Mouse (Mus musculus): Measurements from ENCODE around the gene Hyal4.

The Hyal4 gene

DNA sequence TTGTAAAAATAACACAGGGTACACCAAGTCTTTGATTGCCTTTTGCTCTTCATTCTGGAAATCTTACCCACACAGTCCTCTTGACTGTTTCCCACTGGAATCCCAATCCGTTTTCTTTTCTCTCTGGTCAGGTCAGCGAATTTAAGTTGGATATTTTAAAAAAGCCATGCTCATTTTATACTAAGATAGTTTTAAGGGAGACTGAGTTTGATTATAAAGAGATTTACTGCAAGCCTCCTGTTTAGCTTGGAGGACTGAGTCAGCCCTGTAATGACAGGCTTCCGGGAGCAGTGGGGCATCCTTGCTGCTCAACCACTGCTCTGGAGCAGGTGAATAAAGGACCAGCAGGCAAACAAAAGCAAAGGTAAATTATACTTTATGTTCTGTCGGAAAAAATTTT lies at the start of gene Hyal4:
Gene Hyal4, plus strand, starts transcription at position 301 of the 400 bp plus-strand sequence.
- in situ Hi-C loops (cut with MboI; ENCODE audit: unreplicated experiment in 2 of 2) = no loop called here

DNA sequence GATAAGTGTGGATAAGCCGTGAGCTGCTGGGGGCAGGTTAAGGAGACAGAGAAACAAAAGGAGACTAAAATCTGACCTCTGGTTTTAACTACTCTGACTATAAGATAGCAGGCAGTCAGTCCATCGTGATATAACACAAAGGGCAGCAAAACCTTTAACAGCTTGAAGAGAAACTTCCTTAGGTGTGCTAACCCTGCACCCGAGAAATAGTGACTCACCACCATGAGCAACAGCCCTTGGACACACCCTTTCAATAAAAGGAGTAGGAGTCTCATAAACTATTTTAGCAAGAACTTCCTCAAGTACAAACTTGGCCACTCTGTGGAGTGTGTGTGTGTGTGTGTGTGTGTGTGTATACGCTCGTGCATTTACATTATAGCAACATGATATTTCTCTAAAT lies 41.0 kb upstream of the Hyal4 start:
- in situ Hi-C loops (cut with MboI; ENCODE audit: unreplicated experiment in 2 of 2) = loop anchor here in 1 of 2 experiments (25.0 kb wide), 1 partner anchor 1520 kb away; no protein-coding TSS in a partner anchor

DNA sequence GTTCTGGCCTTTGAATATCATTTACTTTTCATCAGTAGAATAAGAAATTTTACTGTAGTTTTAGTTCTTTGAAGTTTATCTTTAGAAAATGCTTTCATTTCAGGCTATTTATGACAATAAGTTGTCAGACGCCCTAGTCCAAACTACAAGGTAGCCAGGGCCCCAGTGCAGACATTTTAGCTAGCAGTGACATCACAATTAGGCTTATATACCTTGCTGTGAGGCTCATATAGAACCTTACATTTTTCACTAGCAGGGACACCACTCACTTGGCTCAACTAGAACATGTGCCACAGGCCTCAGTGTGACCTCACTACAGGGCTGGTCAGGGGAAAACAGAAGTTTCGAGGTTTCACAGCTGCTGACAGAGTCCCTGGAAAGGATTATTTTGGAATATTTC lies 40.6 kb upstream of the Hyal4 start:
- in situ Hi-C loops (cut with MboI; ENCODE audit: unreplicated experiment in 2 of 2) = loop anchor here in 1 of 2 experiments (25.0 kb wide), 1 partner anchor 1520 kb away; no protein-coding TSS in a partner anchor

DNA sequence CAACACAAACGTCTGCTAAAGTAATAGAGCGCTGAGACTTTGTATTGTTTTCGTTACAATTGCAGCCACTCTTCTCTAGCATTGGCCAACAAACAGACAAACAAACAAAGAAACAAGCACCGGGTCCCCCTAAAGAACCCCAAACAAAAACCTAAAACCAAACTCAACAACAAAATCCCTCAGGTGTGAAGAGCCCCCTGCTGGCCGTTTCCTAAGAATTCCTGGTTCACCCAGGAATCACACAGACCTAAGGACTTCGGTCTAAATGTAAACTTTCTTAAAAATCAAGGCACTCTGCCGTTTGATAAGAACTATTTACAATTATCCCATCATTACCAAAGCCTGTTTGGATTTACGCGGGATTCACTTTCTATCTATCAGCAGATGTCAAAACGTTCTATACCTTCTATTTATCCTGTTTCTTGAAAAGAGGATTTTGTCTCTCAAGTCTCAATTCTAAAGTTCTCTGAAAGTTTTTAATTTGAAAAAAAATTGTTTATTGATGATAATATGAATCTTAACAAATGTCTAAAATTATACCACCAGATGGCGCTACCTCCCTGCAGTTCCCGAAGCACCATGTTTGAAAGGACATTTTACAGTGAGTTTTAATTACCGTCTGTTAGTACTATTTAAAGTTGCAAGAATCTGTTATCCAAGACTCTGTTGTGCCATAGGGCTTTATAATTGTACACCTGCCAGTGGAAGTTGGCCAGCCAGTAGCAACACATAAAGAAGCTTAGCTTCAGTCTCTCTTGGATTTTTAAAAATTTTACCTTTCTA lies 26.6 kb upstream of the Hyal4 start:
- in situ Hi-C loops (cut with MboI; ENCODE audit: unreplicated experiment in 2 of 2) = loop anchor here in 1 of 2 experiments (10.0 to 25.0 kb wide), 2 partner anchors 197 to 1534 kb away; partner anchors contain the start of genes Asb15 and Ndufa5

- in situ Hi-C loops (cut with MboI; ENCODE audit: unreplicated experiment in 2 of 2) = loop anchor here in 1 of 2 experiments (10.0 kb wide), 1 partner anchor 203 kb away; the partner anchor contains the start of genes Asb15 and Ndufa5
These were observed 20.0 kb upstream of the Hyal4 start for GRCm38 (mm10) chr6:24728130-24728529.

- in situ Hi-C loops (cut with MboI; ENCODE audit: unreplicated experiment in 2 of 2) = no loop called here
These were observed 15.2 kb upstream of the Hyal4 start, which contains the start of gene Hyal6 for GRCm38 (mm10) chr6:24732945-24733344. Hyal6 (plus strand) TSS chr6:24733245.

GRCm38 (mm10) chr6:24734565-24734964 lies 13.6 kb upstream of the Hyal4 start:
- in situ Hi-C loops (cut with MboI; ENCODE audit: unreplicated experiment in 2 of 2) = no loop called here

DNA sequence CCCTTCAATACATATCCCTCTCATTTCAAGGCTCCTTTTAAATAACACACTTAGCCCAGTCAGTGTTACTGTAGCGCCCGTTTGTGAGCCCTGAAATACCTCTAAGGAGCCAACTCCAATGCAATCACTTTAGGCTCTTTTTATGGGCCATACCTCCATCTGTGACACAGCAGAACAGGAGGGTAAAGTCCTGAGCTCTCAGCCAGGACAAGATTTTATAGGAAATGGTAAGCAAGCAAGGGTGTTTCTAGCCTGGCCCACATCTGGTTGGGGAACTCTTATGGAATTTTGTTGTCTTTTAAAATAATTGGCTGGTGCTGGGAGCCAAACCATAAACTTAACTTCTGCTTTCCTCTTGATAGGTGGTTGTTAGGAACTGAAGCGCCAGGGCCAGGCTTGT lies 11.2 kb downstream of the Hyal4 start:
- in situ Hi-C loops (cut with MboI; ENCODE audit: unreplicated experiment in 2 of 2) = no loop called here

GRCm38 (mm10) chr6:24766261-24766660 lies 18.1 kb downstream of the Hyal4 start:
- in situ Hi-C loops (cut with MboI; ENCODE audit: unreplicated experiment in 2 of 2) = no loop called here

GRCm38 (mm10) chr6:24779182-24779581 lies 31.1 kb downstream of the Hyal4 start:
- in situ Hi-C loops (cut with MboI; ENCODE audit: unreplicated experiment in 2 of 2) = no loop called here

DNA sequence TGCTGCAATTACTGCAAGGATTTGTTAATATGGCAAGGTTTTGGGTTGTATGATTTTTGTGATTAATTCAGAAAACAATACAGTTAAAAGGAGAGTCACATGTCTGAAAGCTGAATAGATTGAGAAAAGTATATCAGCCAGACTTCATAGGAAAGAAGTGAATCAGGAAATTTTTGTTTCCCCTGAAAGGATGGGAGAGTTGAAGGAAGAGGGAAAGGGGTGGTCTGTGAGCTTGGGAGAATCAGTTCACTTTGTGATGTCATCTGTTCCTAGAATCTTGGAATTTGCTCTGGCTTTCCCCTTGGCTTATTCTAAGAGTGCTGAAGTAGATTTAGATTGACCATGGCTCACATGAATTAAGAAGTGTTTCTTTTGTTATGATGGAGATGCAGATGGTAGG lies 42.8 kb downstream of the Hyal4 start, which contains the start of gene Spam1:
Gene Spam1, plus strand, starts transcription at position 301 of the 400 bp plus-strand sequence.
- in situ Hi-C loops (cut with MboI; ENCODE audit: unreplicated experiment in 2 of 2) = no loop called here
